Mouse (Mus musculus) hindbrain, embryonic 10.5 days (tissue): ENCODE data around the gene Celf2. TPM values are rescaled to one million over a fixed set of nuclear protein-coding genes. Genes with fewer than 3 reads are reported as not detected.

Experiments used
- DNase-seq: peaks from one replicate; pipeline ENCODE4 v3.0.0-alpha.2; 2017; ENCODE audit warnings: low spot score
- H3K27ac ChIP-seq: fragments of 300-500 bp; sonication (generic); 2 replicates; pipeline ENCODE4 v1.5.1; 2016; ENCODE audit warnings: mild to moderate bottlenecking, moderate library complexity
- H3K27me3 ChIP-seq: fragments of 300-500 bp; sonication (generic); 2 replicates; pipeline ENCODE4 v1.6.1; 2016; ENCODE audit warnings: mild to moderate bottlenecking; ENCODE audit not compliant: poor library complexity, insufficient read depth, severe bottlenecking
- H3K36me3 ChIP-seq: fragments of 300-500 bp; sonication (generic); 2 replicates; pipeline ENCODE4 v1.6.1; 2016; ENCODE audit warnings: mild to moderate bottlenecking, moderate library complexity
- H3K4me1 ChIP-seq: fragments of 300-500 bp; sonication (generic); replicated peaks from 2 replicates; pipeline ENCODE4 v1.6.1; 2016; ENCODE audit warnings: mild to moderate bottlenecking
- H3K4me3 ChIP-seq: fragments of 300-500 bp; sonication (generic); 2 replicates; pipeline ENCODE4 v1.5.1; 2016; ENCODE audit warnings: mild to moderate bottlenecking, moderate library complexity
- H3K9me3 ChIP-seq: fragments of 300-500 bp; sonication (generic); 2 replicates; pipeline ENCODE4 v1.6.1; 2016; ENCODE audit warnings: mild to moderate bottlenecking, moderate library complexity
- whole genome bisulfite sequencing: fragments of 180-500 bp; shearing (Covaris S2); methylation state at CpG from one replicate; pipeline ENCODE4 v1.1.7; 2016; 5-methylcytosine and 5-hydroxymethylcytosine counted together
- polyA plus RNA-seq: library from polyadenylated mRNA; unstranded; fragments of >200 nt; fragmentation: Nextera tagmentation; extraction: Ambion mirVana; gene quantifications from 2 replicates; pipeline ENCODE4 v1.2.1, GENCODE M21; 2016

The Celf2 gene
- polyA plus RNA-seq, 1 experiment from 2014 or later, result 66.8 TPM

- DNase-seq, result no peak
- WGBS, result 95% methylated on average over 4 of the region's 4 CpGs
Observed at GRCm38 (mm10) chr2:6647028-6647427, 862.3 kb downstream of the Celf2 start.

GRCm38 (mm10) chr2:6646325-6646724 is 863.0 kb downstream of the Celf2 start:
- Histone ChIP-seq H3K4me3 (no peak overlapping the region), H3K4me1 (no peaks in the 10 kb centered on the region), H3K27me3 (no peaks in the 10 kb centered on the region), H3K36me3 (no peaks in the 10 kb centered on the region), H3K9me3 (no peaks in the 10 kb centered on the region), H3K27ac (no peak overlapping the region)
- 80% methylated on average over 3 of the region's 3 CpGs for WGBS
- DNase-seq, result no peak

More at GRCm38 (mm10) chr2:6647028-6647427, 862.3 kb downstream of the Celf2 start:
- Histone ChIP-seq H3K4me1 (no peaks in the 10 kb centered on the region), H3K27ac (no peak overlapping the region), H3K27me3 (no peaks in the 10 kb centered on the region), H3K36me3 (no peaks in the 10 kb centered on the region), H3K9me3 (no peaks in the 10 kb centered on the region), H3K4me3 (no peak overlapping the region)

GRCm38 (mm10) chr2:6642222-6642850 is 867.0 kb downstream of the Celf2 start:
- Histone ChIP-seq H3K9me3 (no peaks in the 10 kb centered on the region), H3K4me3 (no peak overlapping the region), H3K27me3 (no peaks in the 10 kb centered on the region), H3K4me1 (no peaks in the 10 kb centered on the region), H3K36me3 (no peaks in the 10 kb centered on the region), H3K27ac (no peak overlapping the region)
- 74% methylated on average over 3 of the region's 3 CpGs for WGBS
- DNase-seq, result no peak

- H3K27me3 ChIP-seq, result no peaks in the 10 kb centered on the region
- WGBS, result 87% methylated on average over 6 of the region's 6 CpGs
- no peak overlapping the region for H3K27ac ChIP-seq
- no peaks in the 10 kb centered on the region for H3K36me3 ChIP-seq
- no peak overlapping the region for H3K4me3 ChIP-seq
- H3K9me3 ChIP-seq, result no peaks in the 10 kb centered on the region
- DNase-seq, result no peak
- H3K4me1 ChIP-seq, result no peaks in the 10 kb centered on the region
Observed at GRCm38 (mm10) chr2:6639370-6639769, 870.0 kb downstream of the Celf2 start.

GRCm38 (mm10) chr2:6637147-6637546 is 872.2 kb downstream of the Celf2 start:
- Histone ChIP-seq H3K4me1 (no peaks in the 10 kb centered on the region), H3K27me3 (no peaks in the 10 kb centered on the region), H3K36me3 (no peaks in the 10 kb centered on the region), H3K4me3 (no peak overlapping the region), H3K9me3 (no peaks in the 10 kb centered on the region), H3K27ac (no peak overlapping the region)
- no peak for DNase-seq
- whole genome bisulfite sequencing, result 79% methylated on average over 2 of the region's 2 CpGs

GRCm38 (mm10) chr2:6634899-6635298 is 874.5 kb downstream of the Celf2 start:
- H3K27ac ChIP-seq, result no peak overlapping the region
- 93% methylated on average over 6 of the region's 6 CpGs for WGBS
- no peaks in the 10 kb centered on the region for H3K4me1 ChIP-seq
- no peaks in the 10 kb centered on the region for H3K9me3 ChIP-seq
- DNase-seq, result no peak
- H3K36me3 ChIP-seq, result no peaks in the 10 kb centered on the region
- H3K4me3 ChIP-seq, result no peak overlapping the region
- H3K27me3 ChIP-seq, result no peaks in the 10 kb centered on the region

GRCm38 (mm10) chr2:6633115-6633514 is 876.2 kb downstream of the Celf2 start:
- H3K27ac ChIP-seq, result no peak overlapping the region
- H3K27me3 ChIP-seq, result no peaks in the 10 kb centered on the region

GRCm38 (mm10) chr2:6623802-6624201 is 885.6 kb downstream of the Celf2 start:
- DNase-seq, result no peak
- 77% methylated on average over 4 of the region's 4 CpGs for WGBS
- Histone ChIP-seq H3K27ac (no peak overlapping the region), H3K27me3 (no peaks in the 10 kb centered on the region), H3K36me3 (0 out of 2 replicates have a peak, but pooled peaks cover 5% of the 10 kb centered on the region), H3K9me3 (no peaks in the 10 kb centered on the region), H3K4me1 (peaks cover 4% of the 10 kb centered on the region; the same call in 1 of the 2 replicates), H3K4me3 (no peak overlapping the region)

More at GRCm38 (mm10) chr2:6633115-6633514, 876.2 kb downstream of the Celf2 start:
- DNase-seq, result no peak
- H3K4me3 ChIP-seq, result no peak overlapping the region
- H3K4me1 ChIP-seq, result no peaks in the 10 kb centered on the region
- WGBS, result 76% methylated on average over 1 of the region's 1 CpGs
- H3K36me3 ChIP-seq, result no peaks in the 10 kb centered on the region
- H3K9me3 ChIP-seq, result no peaks in the 10 kb centered on the region

GRCm38 (mm10) chr2:6622082-6622481 is 887.3 kb downstream of the Celf2 start:
- peaks cover 4% of the 10 kb centered on the region; the same call in 1 of the 2 replicates for H3K4me1 ChIP-seq
- no peak overlapping the region for H3K27ac ChIP-seq
- H3K27me3 ChIP-seq, result no peaks in the 10 kb centered on the region
- H3K9me3 ChIP-seq, result no peaks in the 10 kb centered on the region
- H3K36me3 ChIP-seq, result 0 out of 2 replicates have a peak, but pooled peaks cover 5% of the 10 kb centered on the region
- DNase-seq, result no peak
- WGBS, result 77% methylated on average over 5 of the region's 5 CpGs
- H3K4me3 ChIP-seq, result no peak overlapping the region

GRCm38 (mm10) chr2:6618856-6619255 is 890.5 kb downstream of the Celf2 start:
- Histone ChIP-seq H3K27ac (no peak overlapping the region), H3K9me3 (no peaks in the 10 kb centered on the region), H3K4me1 (peaks cover 4% of the 10 kb centered on the region; the same call in 1 of the 2 replicates), H3K4me3 (no peak overlapping the region), H3K36me3 (peaks cover 20% of the 10 kb centered on the region), H3K27me3 (no peaks in the 10 kb centered on the region)
- 88% methylated on average over 3 of the region's 3 CpGs for WGBS
- DNase-seq, result no peak

- no peaks in the 10 kb centered on the region for H3K27me3 ChIP-seq
- no peak for DNase-seq
- WGBS, result 88% methylated on average over 1 of the region's 1 CpGs
Observed at GRCm38 (mm10) chr2:6618450-6618849, 890.9 kb downstream of the Celf2 start.

GRCm38 (mm10) chr2:6604347-6604746 is 905.0 kb downstream of the Celf2 start:
- Histone ChIP-seq H3K27me3 (no peaks in the 10 kb centered on the region), H3K27ac (no peak overlapping the region), H3K4me1 (peaks cover 18% of the 10 kb centered on the region), H3K36me3 (peaks cover 22% of the 10 kb centered on the region), H3K4me3 (no peak overlapping the region), H3K9me3 (no peaks in the 10 kb centered on the region)
- DNase-seq, result no peak
- 97% methylated on average over 2 of the region's 2 CpGs for WGBS

More at GRCm38 (mm10) chr2:6618450-6618849, 890.9 kb downstream of the Celf2 start:
- Histone ChIP-seq H3K27ac (no peak overlapping the region), H3K4me3 (no peak overlapping the region), H3K4me1 (peaks cover 4% of the 10 kb centered on the region; the same call in 1 of the 2 replicates), H3K9me3 (no peaks in the 10 kb centered on the region), H3K36me3 (peaks cover 20% of the 10 kb centered on the region)

GRCm38 (mm10) chr2:6603880-6604279 is 905.5 kb downstream of the Celf2 start:
- H3K36me3 ChIP-seq, result peaks cover 22% of the 10 kb centered on the region
- H3K27ac ChIP-seq, result no peak overlapping the region
- no peak overlapping the region for H3K4me3 ChIP-seq
- 74% methylated on average over 6 of the region's 6 CpGs for WGBS
- peaks cover 14% of the 10 kb centered on the region for H3K4me1 ChIP-seq
- H3K9me3 ChIP-seq, result no peaks in the 10 kb centered on the region
- no peak for DNase-seq
- H3K27me3 ChIP-seq, result no peaks in the 10 kb centered on the region
